Mouse (Mus musculus) hindbrain, embryonic 15.5 days (tissue): ENCODE results near the gene Cenpx. TPM values are rescaled to one million over a fixed set of nuclear protein-coding genes. Genes with fewer than 3 reads are reported as not detected.

Experiments
- ATAC-seq: fragments of 200-750 bp; cut with Nextera tagmentation; 2 replicates; pipeline ENCODE4 v1.8.0; 2017; ENCODE audit warnings: low read depth, moderate number of reproducible peaks, moderate TSS enrichment; ENCODE audit not compliant: low FRiP score
- H3K27ac ChIP-seq: fragments of 300-500 bp; sonication (generic); replicated peaks from 2 replicates; pipeline ENCODE4 v1.5.1; 2015; ENCODE audit warnings: mild to moderate bottlenecking, inconsistent platforms
- H3K27me3 ChIP-seq: fragments of 300-500 bp; sonication (generic); 2 replicates; pipeline ENCODE4 v1.6.1; 2015; ENCODE audit warnings: control low read depth, inconsistent platforms
- H3K36me3 ChIP-seq: fragments of 300-500 bp; sonication (generic); 2 replicates; pipeline ENCODE4 v1.6.1; 2015; ENCODE audit warnings: control low read depth, inconsistent platforms
- H3K4me1 ChIP-seq: fragments of 300-500 bp; sonication (generic); replicated peaks from 2 replicates; pipeline ENCODE4 v1.6.1; 2015; ENCODE audit warnings: control low read depth, inconsistent platforms
- H3K4me2 ChIP-seq: fragments of 300-500 bp; sonication (generic); 2 replicates; pipeline ENCODE4 v1.6.1; 2015; ENCODE audit warnings: moderate library complexity, mild to moderate bottlenecking, inconsistent platforms
- H3K4me3 ChIP-seq: fragments of 300-500 bp; sonication (generic); 2 replicates; pipeline ENCODE4 v1.5.1; 2015; ENCODE audit warnings: mild to moderate bottlenecking, inconsistent platforms
- H3K9ac ChIP-seq: fragments of 300-500 bp; sonication (generic); 2 replicates; pipeline ENCODE4 v1.6.1; 2015; ENCODE audit warnings: inconsistent platforms
- H3K9me3 ChIP-seq: fragments of 300-500 bp; sonication (generic); 2 replicates; pipeline ENCODE4 v1.6.1; 2016; ENCODE audit warnings: control low read depth, inconsistent platforms
- WGBS: fragments of 180-500 bp; shearing (Covaris S2); methylation state at CpG from one replicate; pipeline ENCODE4 v1.1.7; 2015; 5-methylcytosine and 5-hydroxymethylcytosine counted together
- polyA plus RNA-seq: library from polyadenylated mRNA; unstranded; fragments of >200 nt; fragmentation: Nextera tagmentation; extraction: Ambion mirVana; gene quantifications from 2 replicates; pipeline ENCODE4 v1.2.1, GENCODE M21; 2015

The Cenpx gene
- polyA plus RNA-seq, 1 experiment from 2014 or later = 107 TPM

DNA sequence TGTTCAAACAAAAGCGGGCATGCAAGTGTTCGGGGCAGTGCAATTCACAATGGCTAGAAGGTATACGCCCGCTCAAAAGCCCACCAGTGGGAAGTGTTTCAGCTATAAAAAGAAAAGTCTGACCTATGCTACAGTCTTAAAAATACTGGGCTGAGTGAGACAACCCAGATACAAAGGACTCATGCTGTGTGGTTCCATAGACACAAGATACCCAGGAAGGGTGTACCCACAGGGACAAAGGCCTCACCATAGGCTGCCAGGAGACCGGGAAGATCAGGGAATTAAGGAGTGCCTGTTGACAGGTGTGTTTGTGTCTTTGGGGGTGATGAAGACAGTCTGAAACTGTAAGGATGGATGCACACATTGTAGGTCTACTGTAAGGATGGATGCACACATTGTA lies 49.8 kb downstream of the Cenpx start:
- no peak overlapping the region for H3K9ac ChIP-seq
- 63% methylated on average over 5 of the region's 5 CpGs for WGBS
- peaks cover 64% of the 10 kb centered on the region for H3K27me3 ChIP-seq
- H3K4me2 ChIP-seq = no peak overlapping the region
- no peaks in the 10 kb centered on the region for H3K36me3 ChIP-seq
- H3K4me3 ChIP-seq = no peak overlapping the region
- no peaks in the 10 kb centered on the region for H3K9me3 ChIP-seq
- H3K4me1 ChIP-seq = peaks cover 19% of the 10 kb centered on the region
- H3K27ac ChIP-seq = no peak overlapping the region
- no peak for ATAC-seq

DNA sequence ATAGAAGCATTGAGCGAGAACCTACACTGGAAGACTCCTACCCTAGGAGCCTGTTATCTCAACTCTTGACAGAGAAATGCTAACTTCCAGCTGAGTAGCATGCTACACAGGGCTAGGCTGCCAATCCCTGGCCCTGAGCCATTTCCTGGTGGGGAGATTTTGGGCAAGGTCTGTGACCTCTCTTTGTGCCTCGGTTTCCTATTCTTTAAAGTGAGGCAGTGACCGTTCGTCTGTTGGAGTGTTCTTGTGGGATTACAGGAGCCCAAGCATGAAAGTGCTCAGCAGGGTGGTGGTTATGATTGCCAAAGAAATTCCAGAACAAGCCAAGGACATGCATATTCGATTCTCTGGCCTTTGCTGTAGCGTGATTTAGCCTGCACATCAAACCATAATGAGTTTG lies 50.8 kb downstream of the Cenpx start:
- Histone ChIP-seq H3K27me3 (peaks cover 74% of the 10 kb centered on the region), H3K27ac (no peak overlapping the region), H3K4me1 (peaks cover 19% of the 10 kb centered on the region), H3K36me3 (no peaks in the 10 kb centered on the region), H3K4me2 (no peak overlapping the region), H3K9ac (no peak overlapping the region), H3K9me3 (no peaks in the 10 kb centered on the region), H3K4me3 (no peak overlapping the region)
- ATAC-seq = no peak
- 48% methylated on average over 6 of the region's 6 CpGs for WGBS

DNA sequence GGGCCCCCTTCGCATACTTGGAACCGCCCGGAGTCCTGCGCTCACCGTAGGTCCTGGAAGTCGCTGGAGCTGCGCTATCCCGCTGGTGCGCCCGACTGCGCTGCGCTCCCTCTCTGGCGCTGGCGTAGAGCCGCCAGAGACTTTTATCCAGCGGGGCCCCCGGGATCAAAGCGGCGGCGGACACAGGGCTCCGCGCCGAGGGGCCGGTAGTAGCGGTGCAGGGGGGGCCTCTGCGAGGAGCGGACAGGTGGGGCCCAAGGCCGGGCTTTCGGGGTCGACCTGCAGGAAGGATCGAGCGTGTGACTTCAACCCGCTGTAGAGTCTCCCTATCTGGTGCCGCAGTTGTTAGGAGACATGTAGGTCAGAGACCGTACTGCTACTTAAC lies 52.5 kb downstream of the Cenpx start, which contains the start of gene Notum:
Notum (minus strand) TSS at position 100 of the 385 bp plus-strand sequence.
- peak within 1 kb of the TSS; percentile 62 for H3K4me2 ChIP-seq
- ATAC-seq = no peak
- H3K27me3 ChIP-seq = peaks cover 85% of the 10 kb centered on the region
- 1% methylated on average over 35 of the region's 35 CpGs for WGBS
- H3K4me1 ChIP-seq = peaks cover 19% of the 10 kb centered on the region
- H3K9ac ChIP-seq = 0 out of 2 replicates have a peak within 1 kb of the TSS, but pooled peaks have one; percentile 8
- peak within 1 kb of the TSS; percentile 36 for H3K4me3 ChIP-seq
- H3K36me3 ChIP-seq = no peaks in the 10 kb centered on the region
- H3K9me3 ChIP-seq = no peaks in the 10 kb centered on the region
- no peak within 1 kb of the TSS for H3K27ac ChIP-seq

Other genes with a start within 250 kb of the Cenpx start
- gene Arl16, start 246.1 kb downstream of the Cenpx start, polyA plus RNA-seq = 61.5 and 64.1 TPM in 2 replicates
- 122 and 125 TPM in 2 replicates for gene Mrpl12, start 229.1 kb downstream of the Cenpx start, polyA plus RNA-seq
- 31.7 and 31.9 TPM in 2 replicates for gene Slc25a10, start 221.9 kb downstream of the Cenpx start, polyA plus RNA-seq
- gene Gcgr, start 183.0 kb downstream of the Cenpx start, polyA plus RNA-seq = 0.41 and 0.75 TPM in 2 replicates
- 243 and 246 TPM in 2 replicates for gene Mcrip1, start 164.0 kb downstream of the Cenpx start, polyA plus RNA-seq
- not detected in 2 replicates for gene Ppp1r27, start 162.6 kb downstream of the Cenpx start, polyA plus RNA-seq
- 263 and 274 TPM in 2 replicates for gene P4hb, start 140.5 kb downstream of the Cenpx start, polyA plus RNA-seq
- 492 and 533 TPM in 2 replicates for gene Arhgdia, start 132.1 kb downstream of the Cenpx start, polyA plus RNA-seq
- 247 and 251 TPM in 2 replicates for gene Alyref, start 115.4 kb downstream of the Cenpx start, polyA plus RNA-seq
- gene Anapc11, start 115.3 kb downstream of the Cenpx start, polyA plus RNA-seq = 200 and 215 TPM in 2 replicates
- 0.71 and 1.1 TPM in 2 replicates for gene Npb, start 105.3 kb downstream of the Cenpx start, polyA plus RNA-seq
- 213 and 226 TPM in 2 replicates for gene Pcyt2, start 95.8 kb downstream of the Cenpx start, polyA plus RNA-seq
- gene Sirt7, start 88.5 kb downstream of the Cenpx start, polyA plus RNA-seq = 43.4 and 45.6 TPM in 2 replicates
- gene Mafg, start 80.1 kb downstream of the Cenpx start, polyA plus RNA-seq = 42.5 and 42.7 TPM in 2 replicates
- gene Pycr1, start 70.0 kb downstream of the Cenpx start, polyA plus RNA-seq = 19.0 and 21.3 TPM in 2 replicates
- gene Myadml2, start 65.6 kb downstream of the Cenpx start, polyA plus RNA-seq = 0.67 and 1.0 TPM in 2 replicates
- gene Notum, start 52.6 kb downstream of the Cenpx start, polyA plus RNA-seq = 2.2 and 2.3 TPM in 2 replicates
- 140 and 154 TPM in 2 replicates for gene Aspscr1, start 40.8 kb downstream of the Cenpx start, polyA plus RNA-seq
- gene Lrrc45, start 187 bp upstream of the Cenpx start, polyA plus RNA-seq = 74.9 and 81.2 TPM in 2 replicates
- gene Rac3, start 7.7 kb upstream of the Cenpx start, polyA plus RNA-seq = 540 and 587 TPM in 2 replicates
- 8.8 and 10.4 TPM in 2 replicates for gene Dcxr, start 13.5 kb upstream of the Cenpx start, polyA plus RNA-seq
- gene Cbr2, start 18.4 kb upstream of the Cenpx start, polyA plus RNA-seq = 0.97 and 2.1 TPM in 2 replicates
- gene Hmga1b, start 49.1 kb upstream of the Cenpx start, polyA plus RNA-seq = 2.1 and 2.9 TPM in 2 replicates
- 119 and 141 TPM in 2 replicates for gene Rfng, start 70.5 kb upstream of the Cenpx start, polyA plus RNA-seq
- 275 and 300 TPM in 2 replicates for gene Gps1, start 70.5 kb upstream of the Cenpx start, polyA plus RNA-seq
- gene Dus1l, start 82.7 kb upstream of the Cenpx start, polyA plus RNA-seq = 45.2 and 48.6 TPM in 2 replicates
- 90.0 and 94.7 TPM in 2 replicates for gene Fasn, start 110.8 kb upstream of the Cenpx start, polyA plus RNA-seq
- gene Ccdc57, start 219.1 kb upstream of the Cenpx start, polyA plus RNA-seq = 5.7 and 6.1 TPM in 2 replicates
- gene Slc16a3, start 234.7 kb upstream of the Cenpx start, polyA plus RNA-seq = 10.4 and 10.9 TPM in 2 replicates